Mouse (Mus musculus) ES-Bruce4 (cell line): ENCODE results near the gene Gss. TPM values are rescaled to one million over a fixed set of nuclear protein-coding genes. Genes with fewer than 3 reads are reported as not detected.

Experiments used
- H3K27ac ChIP-seq: 2 replicates; pipeline ENCODE4 v1.5.1; 2012; ENCODE audit warnings: low read length, inconsistent platforms; ENCODE audit not compliant: insufficient read depth
- H3K27me3 ChIP-seq: 2 replicates; pipeline ENCODE4 v1.6.1; 2012; ENCODE audit warnings: mild to moderate bottlenecking, low read length, inconsistent platforms; ENCODE audit not compliant: control insufficient read depth, poor library complexity, insufficient read depth, severe bottlenecking
- H3K36me3 ChIP-seq: 2 replicates; pipeline ENCODE4 v1.6.1; 2012; ENCODE audit warnings: inconsistent platforms, mild to moderate bottlenecking, low read length, moderate library complexity; ENCODE audit not compliant: control insufficient read depth, poor library complexity, insufficient read depth, severe bottlenecking
- H3K4me1 ChIP-seq: one replicate; pipeline ENCODE4 v1.8.1; 2011; ENCODE audit warnings: low read length; ENCODE audit not compliant: control insufficient read depth, insufficient read depth
- H3K4me3 ChIP-seq: 2 replicates; pipeline ENCODE4 v1.5.1; 2011; ENCODE audit warnings: low read depth, mild to moderate bottlenecking, low read length
- H3K9ac ChIP-seq: 2 replicates; pipeline ENCODE4 v1.6.1; 2012; ENCODE audit warnings: low read depth, mild to moderate bottlenecking, inconsistent platforms; ENCODE audit not compliant: poor library complexity, severe bottlenecking
- H3K9me3 ChIP-seq: replicated peaks from 2 replicates; pipeline ENCODE4 v1.6.1; 2012; ENCODE audit warnings: mild to moderate bottlenecking, low read length, inconsistent platforms; ENCODE audit not compliant: control insufficient read depth, poor library complexity, insufficient read depth, severe bottlenecking
- CTCF ChIP-seq: IDR thresholded peaks from one replicate; pipeline ENCODE4 v1.8.1; 2011; ENCODE audit warnings: low read depth, low read length
- EP300 ChIP-seq: IDR thresholded peaks from 2 replicates; pipeline ENCODE4 v1.6.1; 2011; ENCODE audit warnings: low read depth, low read length; ENCODE audit not compliant: insufficient read depth
- POLR2A ChIP-seq: IDR thresholded peaks from one replicate; pipeline ENCODE4 v1.8.1; 2011; ENCODE audit warnings: low read length; ENCODE audit not compliant: insufficient read depth
- polyA plus RNA-seq: library from polyadenylated mRNA; stranded (reverse); fragments of >200 nt; gene quantifications from 2 replicates; pipeline ENCODE4 v1.2.4, GENCODE M21; 2011; ENCODE audit warnings: low read depth; ENCODE audit not compliant: missing spikeins, insufficient read depth, insufficient read length

Gss gene
- polyA plus RNA-seq, 1 experiment = 14.8 TPM

DNA sequence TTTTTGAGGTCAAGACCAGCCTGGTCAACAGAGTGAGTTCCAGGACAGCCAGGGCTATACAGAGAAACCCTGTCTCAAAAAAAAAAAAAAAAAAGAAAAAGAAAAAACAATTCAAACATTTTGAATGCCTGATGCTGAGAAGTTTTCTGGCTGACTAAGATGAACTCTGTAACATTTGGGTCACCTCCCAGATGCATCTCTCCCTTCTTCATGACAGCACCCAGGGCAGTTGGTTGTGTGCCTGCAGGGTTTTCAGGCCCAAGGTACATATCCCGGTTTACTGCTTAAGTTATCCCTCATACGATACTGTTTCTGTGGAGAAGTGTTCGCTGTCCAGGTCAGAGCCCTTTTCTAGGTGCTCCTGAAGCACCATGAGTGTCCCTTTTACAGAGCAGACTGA lies 12.3 kb downstream of the Gss start:
- no peaks in the 10 kb centered on the region for H3K9me3 ChIP-seq
- H3K4me1 ChIP-seq = no peaks in the 10 kb centered on the region
- no peak for TF ChIP-seq EP300
- no peak for TF ChIP-seq POLR2A
- no peak for TF ChIP-seq CTCF
- no peak overlapping the region for H3K9ac ChIP-seq
- no peak overlapping the region for H3K4me3 ChIP-seq
- no peaks in the 10 kb centered on the region for H3K36me3 ChIP-seq
- no peak overlapping the region for H3K27ac ChIP-seq
- H3K27me3 ChIP-seq = no peaks in the 10 kb centered on the region

- Histone ChIP-seq H3K36me3 (no peaks in the 10 kb centered on the region), H3K9ac (no peak overlapping the region), H3K27me3 (no peaks in the 10 kb centered on the region), H3K4me1 (no peaks in the 10 kb centered on the region), H3K27ac (no peak overlapping the region), H3K4me3 (no peak overlapping the region), H3K9me3 (no peaks in the 10 kb centered on the region)
- no peak for TF ChIP-seq EP300
- no peak for TF ChIP-seq CTCF
- TF ChIP-seq POLR2A = no peak
These were observed 16.0 kb downstream of the Gss start for GRCm38 (mm10) chr2:155576656-155577055.

DNA sequence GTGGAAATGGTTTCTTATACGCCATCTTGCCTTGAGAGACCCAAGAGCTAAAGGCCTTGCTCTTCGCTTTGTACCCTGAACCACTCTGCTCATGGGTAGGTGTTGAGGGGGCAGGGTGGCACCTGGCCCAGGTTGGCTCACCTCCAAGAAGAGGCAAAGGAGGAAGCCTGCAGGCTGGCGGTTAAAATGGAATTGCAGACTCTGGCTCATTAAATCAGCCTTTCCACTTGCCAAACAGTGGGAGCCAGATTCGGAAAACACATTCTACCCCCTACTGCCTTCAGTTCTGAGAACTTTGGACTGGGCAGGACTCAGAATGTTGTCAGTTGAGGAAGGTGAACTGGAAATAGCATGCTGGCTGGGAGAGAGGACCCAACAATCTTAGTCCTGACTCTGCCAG lies 17.9 kb downstream of the Gss start:
- no peak overlapping the region for H3K4me3 ChIP-seq
- no peaks in the 10 kb centered on the region for H3K36me3 ChIP-seq
- TF ChIP-seq EP300 (no peak), CTCF (no peak), POLR2A (no peak)
- H3K27ac ChIP-seq = no peak overlapping the region
- no peaks in the 10 kb centered on the region for H3K4me1 ChIP-seq
- no peaks in the 10 kb centered on the region for H3K27me3 ChIP-seq
- no peaks in the 10 kb centered on the region for H3K9me3 ChIP-seq
- no peak overlapping the region for H3K9ac ChIP-seq

DNA sequence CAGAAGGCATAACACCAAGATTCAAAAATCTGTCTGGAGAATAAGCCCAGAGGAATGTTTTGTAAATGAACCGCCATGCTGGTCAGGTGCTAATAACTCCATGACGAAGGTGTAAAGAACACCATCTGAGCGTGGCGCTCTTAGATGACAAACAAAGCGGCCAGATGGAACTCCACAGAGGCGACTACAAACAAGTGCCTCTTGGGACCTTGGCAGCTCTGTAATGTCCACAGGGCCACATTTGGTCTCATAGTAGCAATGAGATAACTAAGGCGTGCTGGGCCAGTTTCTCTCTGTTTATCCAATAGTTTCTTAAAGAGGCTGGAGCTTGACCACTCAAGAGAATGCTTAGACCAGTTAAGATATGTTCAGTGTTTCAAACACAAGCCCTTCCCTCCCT lies 18.6 kb downstream of the Gss start:
- Histone ChIP-seq H3K4me1 (no peaks in the 10 kb centered on the region), H3K9me3 (no peaks in the 10 kb centered on the region), H3K36me3 (no peaks in the 10 kb centered on the region), H3K4me3 (no peak overlapping the region), H3K27me3 (no peaks in the 10 kb centered on the region), H3K27ac (no peak overlapping the region), H3K9ac (no peak overlapping the region)
- no peak for TF ChIP-seq EP300
- TF ChIP-seq CTCF = no peak
- TF ChIP-seq POLR2A = no peak

GRCm38 (mm10) chr2:155573001-155573400 lies 19.6 kb downstream of the Gss start:
- H3K9ac ChIP-seq = no peak overlapping the region
- no peaks in the 10 kb centered on the region for H3K36me3 ChIP-seq
- H3K27me3 ChIP-seq = no peaks in the 10 kb centered on the region
- TF ChIP-seq POLR2A (no peak), EP300 (no peak), CTCF (no peak)
- H3K9me3 ChIP-seq = no peaks in the 10 kb centered on the region
- no peaks in the 10 kb centered on the region for H3K4me1 ChIP-seq
- no peak overlapping the region for H3K4me3 ChIP-seq
- no peak overlapping the region for H3K27ac ChIP-seq

- TF ChIP-seq POLR2A = no peak
- no peak for TF ChIP-seq EP300
- H3K36me3 ChIP-seq = no peaks in the 10 kb centered on the region
- H3K4me1 ChIP-seq = no peaks in the 10 kb centered on the region
- H3K27me3 ChIP-seq = no peaks in the 10 kb centered on the region
- H3K4me3 ChIP-seq = no peak overlapping the region
- no peaks in the 10 kb centered on the region for H3K9me3 ChIP-seq
- no peak overlapping the region for H3K9ac ChIP-seq
- no peak overlapping the region for H3K27ac ChIP-seq
These were observed 23.3 kb downstream of the Gss start for GRCm38 (mm10) chr2:155569223-155569807.
